Mouse (Mus musculus): Measurements from ENCODE around the gene Gm17720. TPM values are rescaled to one million over a fixed set of nuclear protein-coding genes. Genes with fewer than 3 reads are reported as not detected.

The Gm17720 gene
- total and polyA plus RNA-seq, 2 experiments from 2014 or later: not detected

- Histone ChIP-seq H3K4me2 (ENCODE audit: low read depth, low read length) (no peak overlapping the region), H3K4me1 (ENCODE audit: insufficient read depth, low read length) (no peaks in the 10 kb centered on the region), H3K4me3 (ENCODE audit: low read length) (no peak overlapping the region), H3K9me3 (ENCODE audit: low read length) (no peaks in the 10 kb centered on the region), H3K36me3 (ENCODE audit: insufficient read depth, low read length) (no peaks in the 10 kb centered on the region), H3K9ac (replicated peaks; ENCODE audit: low read length) (no peak overlapping the region), H3K27ac (no peak overlapping the region), H3K27me3 (ENCODE audit: insufficient read depth, low read length) (no peaks in the 10 kb centered on the region)
- no peak for TF ChIP-seq CTCF (IDR thresholded peaks at IDR 0.05; ENCODE audit: low read depth)
- WGBS: 85% methylated on average over 8 of the region's 8 CpGs
- ATAC-seq: no peak
- no peak for DNase-seq (ENCODE audit: low spot score)
Observed at GRCm38 (mm10) chr8:110074496-110074895, 28.1 kb downstream of the Gm17720 start.

- H3K36me3 ChIP-seq (ENCODE audit: insufficient read depth, low read length): no peaks in the 10 kb centered on the region
- no peak overlapping the region for H3K4me3 ChIP-seq (ENCODE audit: low read length)
- WGBS: 17% methylated on average over 9 of the region's 9 CpGs
- no peaks in the 10 kb centered on the region for H3K4me1 ChIP-seq (ENCODE audit: insufficient read depth, low read length)
- TF ChIP-seq CTCF (IDR thresholded peaks at IDR 0.05; ENCODE audit: low read depth): peak; percentile 97
- H3K27me3 ChIP-seq (ENCODE audit: insufficient read depth, low read length): no peaks in the 10 kb centered on the region
- H3K9me3 ChIP-seq (ENCODE audit: low read length): no peaks in the 10 kb centered on the region
- peak; percentile 53; the same call in 1 of the 2 replicates for ATAC-seq
- H3K9ac ChIP-seq (replicated peaks; ENCODE audit: low read length): no peak overlapping the region
- peak; percentile 87 for DNase-seq (ENCODE audit: low spot score)
- H3K27ac ChIP-seq: no peak overlapping the region
- H3K4me2 ChIP-seq (ENCODE audit: low read depth, low read length): no peak overlapping the region
Observed at GRCm38 (mm10) chr8:110071600-110071999, 31.0 kb downstream of the Gm17720 start.

GRCm38 (mm10) chr8:110069706-110070105, 32.8 kb downstream of the Gm17720 start:
- ATAC-seq: no peak
- 78% methylated on average over 4 of the region's 4 CpGs for WGBS

GRCm38 (mm10) chr8:110065676-110066075, 36.9 kb downstream of the Gm17720 start:
- ATAC-seq (no peak), DNase-seq (ENCODE audit: low spot score) (no peak)
- 92% methylated on average over 4 of the region's 4 CpGs for WGBS
- Histone ChIP-seq H3K4me3 (ENCODE audit: low read length) (no peak overlapping the region), H3K27ac (no peak overlapping the region), H3K4me1 (ENCODE audit: insufficient read depth, low read length) (no peaks in the 10 kb centered on the region), H3K9me3 (ENCODE audit: low read length) (no peaks in the 10 kb centered on the region), H3K4me2 (ENCODE audit: low read depth, low read length) (no peak overlapping the region), H3K27me3 (ENCODE audit: insufficient read depth, low read length) (no peaks in the 10 kb centered on the region), H3K36me3 (ENCODE audit: insufficient read depth, low read length) (no peaks in the 10 kb centered on the region), H3K9ac (replicated peaks; ENCODE audit: low read length) (no peak overlapping the region)
- TF ChIP-seq CTCF (IDR thresholded peaks at IDR 0.05; ENCODE audit: low read depth): no peak

More at GRCm38 (mm10) chr8:110069706-110070105, 32.8 kb downstream of the Gm17720 start:
- DNase-seq (ENCODE audit: low spot score): no peak
- Histone ChIP-seq H3K9me3 (ENCODE audit: low read length) (no peaks in the 10 kb centered on the region), H3K4me2 (ENCODE audit: low read depth, low read length) (no peak overlapping the region), H3K27me3 (ENCODE audit: insufficient read depth, low read length) (no peaks in the 10 kb centered on the region), H3K9ac (replicated peaks; ENCODE audit: low read length) (no peak overlapping the region), H3K4me3 (ENCODE audit: low read length) (no peak overlapping the region), H3K4me1 (ENCODE audit: insufficient read depth, low read length) (no peaks in the 10 kb centered on the region), H3K36me3 (ENCODE audit: insufficient read depth, low read length) (no peaks in the 10 kb centered on the region), H3K27ac (no peak overlapping the region)
- TF ChIP-seq CTCF (IDR thresholded peaks at IDR 0.05; ENCODE audit: low read depth): no peak

- 81% methylated on average over 18 of the region's 18 CpGs for WGBS
- Histone ChIP-seq H3K36me3 (ENCODE audit: insufficient read depth, low read length) (no peaks in the 10 kb centered on the region), H3K9ac (replicated peaks; ENCODE audit: low read length) (no peak overlapping the region), H3K4me1 (ENCODE audit: insufficient read depth, low read length) (no peaks in the 10 kb centered on the region), H3K27me3 (ENCODE audit: insufficient read depth, low read length) (no peaks in the 10 kb centered on the region), H3K4me2 (ENCODE audit: low read depth, low read length) (no peak overlapping the region), H3K4me3 (ENCODE audit: low read length) (no peak overlapping the region), H3K9me3 (ENCODE audit: low read length) (no peaks in the 10 kb centered on the region), H3K27ac (no peak overlapping the region)
- ATAC-seq (no peak), DNase-seq (ENCODE audit: low spot score) (peak; percentile 20)
- no peak for TF ChIP-seq CTCF (IDR thresholded peaks at IDR 0.05; ENCODE audit: low read depth)
Observed at GRCm38 (mm10) chr8:110064606-110065365, 37.8 kb downstream of the Gm17720 start.

- TF ChIP-seq CTCF (IDR thresholded peaks at IDR 0.05; ENCODE audit: low read depth): no peak
- no peak overlapping the region for H3K4me2 ChIP-seq (ENCODE audit: low read depth, low read length)
- 73% methylated on average over 9 of the region's 9 CpGs for WGBS
- no peak overlapping the region for H3K4me3 ChIP-seq (ENCODE audit: low read length)
- no peaks in the 10 kb centered on the region for H3K4me1 ChIP-seq (ENCODE audit: insufficient read depth, low read length)
- ATAC-seq (no peak), DNase-seq (ENCODE audit: low spot score) (no peak)
- H3K27me3 ChIP-seq (ENCODE audit: insufficient read depth, low read length): no peaks in the 10 kb centered on the region
- H3K9me3 ChIP-seq (ENCODE audit: low read length): no peaks in the 10 kb centered on the region
- H3K36me3 ChIP-seq (ENCODE audit: insufficient read depth, low read length): no peaks in the 10 kb centered on the region
- no peak overlapping the region for H3K9ac ChIP-seq (replicated peaks; ENCODE audit: low read length)
- no peak overlapping the region for H3K27ac ChIP-seq
Observed at GRCm38 (mm10) chr8:110064161-110064560, 38.4 kb downstream of the Gm17720 start.

GRCm38 (mm10) chr8:110058207-110058606, 44.3 kb downstream of the Gm17720 start:
- no peaks in the 10 kb centered on the region for H3K36me3 ChIP-seq (ENCODE audit: insufficient read depth, low read length)

More at GRCm38 (mm10) chr8:110058207-110058606, 44.3 kb downstream of the Gm17720 start:
- no peak overlapping the region for H3K4me3 ChIP-seq (ENCODE audit: low read length)
- no peak for ATAC-seq
- WGBS: 57% methylated on average over 8 of the region's 8 CpGs
- no peak overlapping the region for H3K4me2 ChIP-seq (ENCODE audit: low read depth, low read length)
- H3K27ac ChIP-seq: no peak overlapping the region
- H3K27me3 ChIP-seq (ENCODE audit: insufficient read depth, low read length): no peaks in the 10 kb centered on the region
- DNase-seq (ENCODE audit: low spot score): no peak
- H3K4me1 ChIP-seq (ENCODE audit: insufficient read depth, low read length): no peaks in the 10 kb centered on the region
- H3K9ac ChIP-seq (replicated peaks; ENCODE audit: low read length): no peak overlapping the region
- no peaks in the 10 kb centered on the region for H3K9me3 ChIP-seq (ENCODE audit: low read length)
- TF ChIP-seq CTCF (IDR thresholded peaks at IDR 0.05; ENCODE audit: low read depth): no peak

All from hindbrain, postnatal 0 days (tissue).